Mouse (Mus musculus) mouse embryonic stem cell (cell line): ENCODE results near the gene Foxf2.

Source experiments
- in situ Hi-C, 2 experiments: fragments of 300-500 bp; cut with MboI; formaldehyde crosslinking; loops; 1 replicate in 1 of 2; 3 replicates in 1 of 2; pipeline ENCODE4 v1.14.3; 2019 to 2020; ENCODE audit warnings: low sequenced_read_pairs in 2 of 2, low pct_unique_long_range_greater_than_20kb in 1 of 2, mixed read lengths in 1 of 2; ENCODE audit not compliant: unreplicated experiment in 1 of 2

Foxf2 gene

GRCm38 (mm10) chr13:31656249-31656648 lies 30.6 kb downstream of the Foxf2 start:
- in situ Hi-C loops, result no loop called here

GRCm38 (mm10) chr13:31658212-31658611 lies 32.6 kb downstream of the Foxf2 start:
- in situ Hi-C loops, result no loop called here

- in situ Hi-C loops, result no loop called here
Measured at GRCm38 (mm10) chr13:31658963-31659362, 33.3 kb downstream of the Foxf2 start.

GRCm38 (mm10) chr13:31661211-31661610 lies 35.6 kb downstream of the Foxf2 start:
- in situ Hi-C loops, result no loop called here

GRCm38 (mm10) chr13:31665376-31665775 lies 39.8 kb downstream of the Foxf2 start:
- in situ Hi-C loops, result no loop called here

GRCm38 (mm10) chr13:31667919-31668524 lies 42.4 kb downstream of the Foxf2 start:
- in situ Hi-C loops, result no loop called here

GRCm38 (mm10) chr13:31672093-31672492 lies 46.5 kb downstream of the Foxf2 start:
- in situ Hi-C loops, result no loop called here
